Mouse (Mus musculus) left cerebral cortex, adult 18-20 months (tissue): ENCODE measurements around the gene Cyp4v3. TPM values are rescaled to one million over a fixed set of nuclear protein-coding genes. Genes with fewer than 3 reads are reported as not detected.
"Not testable (repeated sequence)": the region's sequence is repeated elsewhere in the genome, so short reads cannot be mapped to it uniquely, and the experiment has no call there.

Source experiments
- DNase-seq, 2 experiments: peaks; one replicate each; pipeline ENCODE4 v3.0.0; 2021 to 2022; ENCODE audit warnings: low spot score in 2 of 2, mixed read lengths in 1 of 2
- long read RNA-seq, 2 experiments: library from polyadenylated mRNA; stranded (forward); transcript quantifications; one replicate each; pipeline ENCODE4 v2.0.0; 2021
- total RNA-seq, 2 experiments: library from RNA; stranded (reverse); gene quantifications; 2 replicates each; pipeline ENCODE4 v1.2.3; 2021

The Cyp4v3 gene
- total RNA-seq = 1 to 10 TPM; 5.9 to 6.4 TPM
- long read RNA-seq, experiment 1, partial matches to known transcripts = 2 of 7 reads
- long read RNA-seq, experiment 1, other reads (novel, unspliced or antisense) = 2 of 7 reads
- long read RNA-seq, experiment 2, transcript Cyp4v3-201 (11 exons, 3,808 nt) = major isoform, 8 of 10 reads
- long read RNA-seq, experiment 2, partial matches to known transcripts = 2 of 10 reads
- long read RNA-seq, experiment 2, other reads (novel, unspliced or antisense) = 0 of 10 reads

DNA sequence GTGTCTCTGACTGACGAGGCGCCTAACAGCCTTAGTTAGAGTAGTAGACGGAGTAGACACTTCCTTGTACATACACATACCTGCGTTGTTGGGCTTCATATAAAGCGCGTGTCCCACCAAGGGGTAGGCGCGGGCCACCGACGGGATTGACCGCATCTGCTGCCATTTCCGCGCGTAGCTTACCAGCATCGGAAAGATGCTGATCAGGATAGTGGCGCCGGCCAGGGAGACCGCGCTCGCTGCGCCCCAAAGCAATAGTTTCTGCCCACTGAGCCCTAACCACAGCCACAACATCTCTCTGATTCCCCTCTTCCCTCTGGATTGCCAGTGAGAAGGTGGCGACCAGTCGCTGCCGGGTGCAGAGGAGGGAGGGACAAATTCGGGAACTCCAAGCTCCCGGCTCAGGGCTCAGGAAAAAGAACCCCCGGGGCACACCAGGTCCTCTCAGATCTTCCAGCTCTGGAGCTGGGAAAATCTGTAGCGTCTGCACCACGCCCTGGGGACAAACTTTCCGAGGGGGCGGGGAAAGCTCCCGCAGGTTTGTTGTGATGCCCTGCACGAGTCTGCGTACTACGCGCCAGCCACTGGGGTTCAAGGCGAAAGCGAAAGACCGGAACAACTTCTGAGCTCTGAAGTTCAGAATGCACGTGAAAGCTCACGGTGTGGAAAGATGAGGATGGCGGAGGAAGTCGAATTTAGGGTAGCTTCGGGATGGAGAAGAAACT lies at the start of gene Cyp4v3:
Gene Cyp4v3 (minus strand): TSS at position 532 of the 725 bp plus-strand sequence.
- DNase-seq = peak; percentile 40 to 50

DNA sequence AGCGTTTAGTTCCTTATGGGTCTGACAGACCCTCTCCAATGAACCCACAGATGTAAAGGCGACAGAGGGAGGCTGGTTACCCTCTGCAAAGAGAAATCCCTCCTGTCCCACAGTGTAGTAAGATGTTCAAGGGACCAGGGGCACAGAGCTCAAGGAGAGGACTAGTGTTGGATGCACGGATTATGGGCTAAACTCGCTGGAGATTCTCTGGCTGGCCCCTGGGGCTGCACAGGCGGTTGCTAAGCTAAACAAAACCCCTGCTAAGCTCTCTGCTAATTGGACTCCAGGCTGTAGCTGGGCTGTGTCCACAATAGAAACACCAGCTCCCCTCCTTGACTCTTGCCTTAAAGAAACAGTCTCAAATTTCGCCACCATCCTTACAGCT lies 48.9 kb upstream of the Cyp4v3 start, which contains the start of gene Fam149a:
Gene Fam149a (minus strand): TSS at position 329 of the 385 bp plus-strand sequence.
- DNase-seq = no peak

DNA sequence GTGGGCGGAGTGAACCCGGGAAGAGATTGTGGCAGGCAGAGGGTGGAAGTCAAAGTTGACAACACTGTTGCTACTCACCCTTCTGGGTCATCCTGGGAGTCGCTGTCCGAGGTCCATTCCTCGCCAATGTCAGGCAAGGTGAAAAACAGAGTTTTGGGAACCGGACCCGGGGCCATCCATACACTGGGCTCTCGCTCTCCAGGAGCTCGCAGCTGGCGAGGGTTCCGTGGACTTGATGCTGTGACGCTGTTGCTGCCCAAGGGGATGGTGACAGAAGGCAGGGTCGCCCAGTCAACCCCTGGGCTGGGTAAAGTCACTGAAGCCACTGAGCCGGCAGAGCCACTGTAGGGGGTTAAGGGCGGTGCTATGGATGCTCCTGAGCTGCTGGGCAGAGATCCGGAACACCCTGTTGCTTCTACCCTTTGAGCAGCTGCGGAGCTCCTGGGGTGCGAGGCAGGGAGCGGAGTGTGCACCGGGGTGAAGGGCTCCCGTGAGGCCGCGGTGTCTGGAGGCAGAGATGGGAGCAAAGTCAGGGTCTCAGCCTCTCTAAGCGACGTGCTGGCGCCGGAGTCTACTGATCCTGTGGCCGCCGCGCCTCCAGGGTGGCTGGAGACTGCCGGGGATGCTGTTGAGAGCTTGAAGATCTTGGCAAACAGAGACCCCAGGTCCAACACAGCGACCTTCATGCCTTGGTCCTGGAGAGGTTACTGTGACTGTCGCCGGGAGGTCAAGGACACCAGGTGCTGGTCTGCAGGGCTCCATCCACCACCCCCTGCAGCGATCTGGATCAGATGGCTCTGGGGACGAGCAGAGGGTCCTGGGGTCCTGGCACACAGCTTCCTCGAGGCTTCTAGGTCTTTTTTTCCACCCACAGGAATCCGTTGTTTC lies 48.3 kb upstream of the Cyp4v3 start:
- no peak for DNase-seq

DNA sequence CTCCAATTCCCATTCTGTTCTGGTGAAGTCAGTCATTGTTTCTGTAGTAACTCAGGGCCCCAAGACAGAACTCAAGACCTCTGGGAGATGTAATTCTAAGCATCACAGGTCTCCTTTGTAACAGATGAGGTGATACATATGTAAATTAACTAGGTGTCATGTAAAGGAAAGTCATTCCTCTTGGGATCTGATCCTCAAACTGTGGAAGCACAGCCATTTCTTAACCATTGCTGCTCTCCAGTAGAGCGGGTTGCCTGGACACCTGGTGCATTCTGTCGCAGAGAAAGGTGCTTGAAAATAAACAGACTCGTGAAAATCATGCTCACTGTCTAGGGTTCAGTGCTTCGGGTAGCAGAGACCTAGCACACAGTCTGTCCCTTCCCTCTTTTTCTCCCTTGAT lies 47.6 kb upstream of the Cyp4v3 start:
- DNase-seq = no peak

DNA sequence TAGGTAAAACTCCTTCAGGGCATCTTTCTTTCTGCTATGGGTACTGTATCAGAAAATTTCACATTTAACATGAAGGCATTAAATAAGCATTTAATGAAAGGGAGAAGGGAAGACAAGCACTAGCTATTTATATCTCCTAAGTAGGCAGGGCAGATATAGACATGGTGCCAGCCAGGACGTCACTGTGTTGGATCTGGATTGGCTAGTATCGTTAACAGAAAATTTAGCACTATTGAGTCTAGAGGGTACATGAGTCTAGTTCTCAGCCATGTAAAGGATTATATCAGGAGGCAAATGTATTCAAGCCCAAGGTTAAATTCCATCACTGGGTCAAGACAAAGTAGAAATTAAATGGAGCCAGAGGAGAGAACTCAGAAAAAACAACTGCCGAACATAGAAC lies 41.1 kb upstream of the Cyp4v3 start:
- DNase-seq = no peak

DNA sequence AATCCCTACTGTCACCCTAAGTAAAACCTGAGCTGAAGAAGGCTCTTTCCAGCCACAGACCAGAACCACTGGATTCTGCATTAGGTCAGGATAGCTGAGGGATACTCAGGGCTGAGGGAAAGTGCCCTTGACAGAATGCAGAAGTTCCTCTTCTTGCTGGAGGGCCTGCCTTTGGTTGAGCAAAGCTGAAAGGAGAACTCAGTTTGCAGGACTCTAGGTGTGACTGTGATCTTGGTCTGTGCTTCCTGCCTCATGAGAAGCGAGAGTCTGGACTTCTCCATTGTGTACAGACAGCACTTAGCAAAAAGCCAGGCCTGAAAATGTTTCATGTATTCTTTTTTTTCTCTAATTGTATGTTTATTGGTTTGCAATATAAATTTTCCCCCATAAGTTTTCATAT lies 34.1 kb upstream of the Cyp4v3 start:
- DNase-seq = no peak

DNA sequence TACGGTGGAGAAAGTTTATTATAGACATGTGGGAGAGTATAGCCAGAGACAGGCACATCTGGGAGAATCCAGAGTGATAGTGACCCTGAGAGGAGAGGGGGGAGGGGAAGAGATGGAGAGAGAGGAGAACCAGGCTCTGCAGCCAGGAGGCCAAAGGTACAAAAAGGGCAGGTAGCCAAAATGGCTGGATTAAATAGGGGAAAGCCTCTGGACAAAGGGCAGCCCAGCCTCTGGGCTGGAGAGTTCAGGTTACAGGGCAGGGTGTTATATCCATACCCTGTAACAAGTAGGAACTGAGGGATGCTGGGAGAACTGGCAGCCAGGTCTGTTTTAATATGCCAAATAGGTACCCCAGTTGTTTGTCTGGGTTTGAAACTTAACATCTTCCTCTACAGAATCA lies 30.2 kb upstream of the Cyp4v3 start:
- DNase-seq = no peak

DNA sequence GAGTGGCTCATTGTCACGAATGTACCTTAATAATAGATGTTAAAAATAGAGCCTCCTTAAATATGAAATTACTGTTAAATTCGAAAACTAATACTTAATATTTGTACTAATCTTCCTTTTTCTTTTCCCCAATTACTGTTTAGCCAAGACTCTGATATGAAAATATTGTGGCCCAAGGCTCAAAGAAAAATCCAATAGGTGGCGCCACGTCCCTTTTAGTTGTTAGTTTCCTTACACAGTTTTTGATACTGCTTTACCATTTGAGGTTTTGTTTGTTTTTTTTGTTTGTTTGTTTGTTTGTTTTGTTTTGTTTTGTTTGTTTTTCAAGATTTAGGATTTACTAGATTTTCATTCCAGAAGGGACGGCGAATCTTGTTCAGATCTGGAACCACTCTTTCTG lies 29.3 kb upstream of the Cyp4v3 start:
- peak; percentile 23 to 29 for DNase-seq

DNA sequence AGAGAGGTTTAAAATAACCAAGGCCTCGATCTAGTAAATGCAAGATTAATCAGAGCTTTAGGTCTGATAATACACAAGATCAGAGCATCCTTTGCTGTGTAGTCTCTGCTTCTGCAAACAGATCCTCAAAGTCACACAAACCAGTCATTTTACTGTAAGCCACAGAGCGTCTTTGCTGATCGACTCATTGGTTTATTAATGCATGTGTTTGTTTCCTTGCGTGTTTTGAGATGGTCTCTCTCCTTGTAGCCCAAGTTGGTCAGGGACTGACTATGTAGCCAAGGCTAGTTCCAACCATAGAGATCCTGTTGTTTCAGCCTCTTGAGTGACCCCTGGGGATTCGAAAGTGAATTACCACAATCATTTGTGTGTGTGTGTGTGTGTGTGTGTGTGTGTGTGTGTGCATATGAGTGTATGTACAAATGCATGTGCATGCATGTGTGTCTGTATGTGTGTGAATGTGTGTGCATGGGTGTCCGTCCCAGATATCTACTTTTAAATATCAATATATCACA lies 26.1 kb upstream of the Cyp4v3 start:
- no peak for DNase-seq

DNA sequence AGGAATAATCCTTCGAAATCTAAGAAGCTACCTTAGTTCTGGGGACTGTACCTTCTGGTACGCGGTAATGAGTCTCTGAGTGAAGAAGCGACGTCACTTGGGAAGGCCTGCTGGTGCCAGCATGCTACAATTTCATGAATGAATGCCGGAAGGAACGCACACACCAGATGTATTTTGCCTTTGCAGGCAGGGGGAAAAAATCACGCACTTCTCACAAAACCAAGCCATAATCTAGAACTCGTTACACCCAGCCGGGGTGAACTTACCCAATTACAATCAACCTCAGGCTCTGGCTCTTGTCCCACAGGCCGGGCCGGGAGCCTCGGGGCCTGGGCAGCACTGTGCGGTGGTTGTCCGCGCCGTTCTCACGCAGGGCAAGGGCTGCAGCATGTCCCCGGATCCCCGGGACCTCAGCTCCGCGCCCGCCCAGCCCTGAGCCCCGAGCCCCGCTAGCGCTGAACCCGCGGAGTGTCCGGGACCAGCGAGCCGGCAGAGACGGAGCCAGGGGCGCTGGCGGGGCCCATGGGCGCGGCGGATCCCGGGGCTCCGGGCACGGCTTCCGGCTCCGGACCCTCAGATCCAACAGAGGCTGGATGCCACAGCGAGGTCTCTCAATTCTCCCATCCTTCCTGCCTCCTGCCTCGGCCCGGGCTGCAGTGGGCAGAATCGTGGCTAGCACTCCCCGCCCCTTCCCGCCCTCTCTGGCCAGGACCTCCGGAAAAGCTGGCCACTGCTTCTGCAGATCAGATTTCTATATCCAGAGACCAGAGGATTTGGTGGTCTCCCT lies 25.3 kb upstream of the Cyp4v3 start:
- peak; percentile 21 to 54 for DNase-seq

DNA sequence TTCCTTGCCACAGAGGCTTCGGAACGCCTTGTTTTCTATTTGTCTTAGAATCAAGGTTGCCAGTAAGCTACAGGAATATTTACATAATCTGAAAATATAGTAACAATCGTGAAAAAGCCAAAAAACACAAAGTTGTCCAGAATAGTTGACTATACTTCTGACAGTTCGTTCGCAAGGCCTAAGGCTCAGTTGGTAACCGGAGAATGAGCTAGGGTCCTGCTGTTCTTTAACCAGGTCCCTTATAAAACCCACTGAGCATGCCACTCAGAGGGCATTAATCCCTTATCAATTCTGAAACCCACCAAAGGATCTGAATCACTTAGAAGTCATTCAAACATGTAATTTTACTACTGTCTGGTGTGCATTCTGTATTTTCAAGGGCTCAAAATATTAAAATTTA lies 22.8 kb upstream of the Cyp4v3 start:
- DNase-seq = no peak

DNA sequence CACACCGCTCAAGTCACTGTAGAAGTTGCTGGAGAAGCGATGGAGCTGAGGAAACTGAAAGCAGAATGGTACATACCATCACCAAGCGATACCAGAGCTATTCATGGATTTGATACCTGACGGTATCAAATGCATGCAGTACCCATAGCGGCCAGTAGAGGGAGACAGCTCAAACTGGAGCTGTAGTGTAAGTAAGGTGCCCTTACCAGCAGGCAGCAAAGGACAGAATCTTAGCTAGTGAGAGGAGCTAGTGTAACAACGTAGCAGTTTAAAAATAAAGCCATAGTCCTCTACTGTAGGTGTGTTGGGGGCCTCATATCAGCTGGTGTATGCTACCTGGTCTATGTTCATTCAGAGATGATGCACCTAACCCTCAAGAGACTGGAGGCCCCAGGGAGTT lies 12.0 kb upstream of the Cyp4v3 start:
- peak; percentile 55 to 68 for DNase-seq

DNA sequence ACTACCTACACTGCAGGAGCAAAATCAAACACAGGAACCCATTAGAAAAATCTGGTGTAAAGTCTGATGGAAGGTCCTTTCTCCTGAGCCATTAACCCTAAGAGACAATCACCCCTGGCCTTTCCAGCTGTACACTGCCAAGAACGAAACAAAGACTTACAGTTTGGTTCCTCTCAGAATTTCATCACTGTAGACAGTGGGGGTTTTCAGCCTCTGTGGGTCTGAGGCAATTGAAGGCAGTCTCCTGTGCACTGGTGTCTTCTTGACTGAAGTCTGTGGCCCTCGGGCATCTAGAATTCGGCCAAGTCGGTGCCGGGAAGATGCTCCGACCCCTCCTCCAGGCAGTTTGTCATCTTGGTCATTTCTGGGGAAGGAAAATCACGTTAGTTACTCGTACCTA lies 11.3 kb upstream of the Cyp4v3 start:
- DNase-seq = no peak

DNA sequence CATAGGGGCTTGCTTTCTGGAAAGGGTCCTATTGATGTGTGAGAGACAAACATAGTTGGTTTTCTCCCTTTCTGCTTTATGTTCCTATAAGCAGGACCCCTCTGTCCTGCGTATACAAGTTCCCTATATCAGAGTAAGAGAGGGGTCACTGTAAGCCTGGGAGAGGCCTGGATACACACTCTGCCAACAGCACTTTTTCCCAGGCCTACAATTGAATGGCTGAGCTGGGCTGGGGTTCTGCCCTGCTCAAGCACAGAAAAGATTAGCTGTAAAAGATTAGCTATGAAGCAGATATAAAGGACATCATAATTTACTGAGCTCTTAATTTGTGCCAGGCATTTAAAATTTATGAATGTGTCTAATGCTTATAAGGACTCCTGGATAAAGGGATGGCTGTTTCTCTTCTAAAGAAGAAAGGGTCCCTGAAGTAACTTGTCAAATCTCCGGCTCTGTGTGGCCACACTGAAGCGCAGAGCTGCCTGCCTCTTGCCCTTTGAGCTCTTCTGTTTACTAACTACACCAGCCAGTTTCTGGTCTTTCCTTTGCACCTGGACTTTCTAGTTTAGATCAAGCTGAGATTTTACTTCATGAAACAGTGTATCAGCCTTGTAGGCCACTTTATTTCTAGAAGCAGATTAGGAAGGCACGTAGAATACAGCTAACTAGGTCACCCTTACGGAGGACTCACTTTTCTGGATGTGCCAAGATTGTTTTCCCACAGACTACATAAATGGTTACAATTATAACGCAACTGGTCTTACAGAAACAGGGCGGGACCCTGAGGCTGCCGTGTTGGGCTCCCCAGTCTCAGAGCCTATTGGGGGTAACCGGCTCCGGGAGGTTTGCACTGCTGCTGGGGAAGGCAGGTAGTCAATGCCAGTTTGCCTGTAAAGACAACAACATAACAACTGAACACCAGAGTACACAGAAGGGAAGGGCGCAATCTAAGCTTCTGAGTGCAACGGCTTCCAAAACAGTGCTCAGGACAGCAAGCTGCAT lies 8.9 kb upstream of the Cyp4v3 start:
- DNase-seq = no peak

DNA sequence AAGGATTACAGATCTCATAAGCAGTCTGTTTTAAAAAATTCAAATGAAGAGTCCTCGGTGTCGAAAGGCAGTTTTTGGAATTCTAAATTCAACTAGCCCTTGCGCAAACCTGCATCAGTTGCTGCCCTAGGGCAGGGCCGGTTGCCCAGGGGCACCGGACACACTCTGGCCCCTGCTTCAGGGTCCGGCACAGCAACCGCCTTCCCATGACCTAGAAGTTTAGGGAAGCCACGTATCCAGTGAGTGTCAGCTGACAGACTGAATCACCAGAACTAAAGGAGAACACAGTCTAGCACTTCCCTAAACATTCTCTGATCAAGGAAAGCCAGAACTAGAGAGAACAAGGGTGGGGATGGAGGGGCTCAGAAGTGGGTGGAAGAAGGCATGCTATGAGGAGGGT lies 477 bp upstream of the Cyp4v3 start:
- DNase-seq = peak in 1 of 2 experiments; percentile 3

DNA sequence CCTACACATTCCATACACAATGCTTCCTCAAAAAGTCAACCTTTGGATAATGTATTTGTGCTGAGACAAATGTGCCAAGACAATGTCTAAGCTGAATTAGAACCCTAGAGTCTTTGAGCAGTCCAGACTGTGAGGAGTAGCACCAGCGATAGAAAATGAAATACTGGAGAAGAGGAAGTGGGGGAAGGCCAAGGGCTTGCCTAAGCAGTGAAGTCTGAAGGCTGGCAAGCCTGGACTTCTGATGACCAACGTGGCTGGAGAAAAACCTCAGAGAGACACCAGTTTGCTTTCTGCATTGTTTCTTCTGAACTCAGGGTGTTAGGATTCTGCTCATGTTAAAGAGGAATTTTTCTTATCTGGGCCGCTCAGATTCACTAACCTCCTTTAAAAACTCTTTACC lies 2.2 kb downstream of the Cyp4v3 start:
- DNase-seq = no peak

DNA sequence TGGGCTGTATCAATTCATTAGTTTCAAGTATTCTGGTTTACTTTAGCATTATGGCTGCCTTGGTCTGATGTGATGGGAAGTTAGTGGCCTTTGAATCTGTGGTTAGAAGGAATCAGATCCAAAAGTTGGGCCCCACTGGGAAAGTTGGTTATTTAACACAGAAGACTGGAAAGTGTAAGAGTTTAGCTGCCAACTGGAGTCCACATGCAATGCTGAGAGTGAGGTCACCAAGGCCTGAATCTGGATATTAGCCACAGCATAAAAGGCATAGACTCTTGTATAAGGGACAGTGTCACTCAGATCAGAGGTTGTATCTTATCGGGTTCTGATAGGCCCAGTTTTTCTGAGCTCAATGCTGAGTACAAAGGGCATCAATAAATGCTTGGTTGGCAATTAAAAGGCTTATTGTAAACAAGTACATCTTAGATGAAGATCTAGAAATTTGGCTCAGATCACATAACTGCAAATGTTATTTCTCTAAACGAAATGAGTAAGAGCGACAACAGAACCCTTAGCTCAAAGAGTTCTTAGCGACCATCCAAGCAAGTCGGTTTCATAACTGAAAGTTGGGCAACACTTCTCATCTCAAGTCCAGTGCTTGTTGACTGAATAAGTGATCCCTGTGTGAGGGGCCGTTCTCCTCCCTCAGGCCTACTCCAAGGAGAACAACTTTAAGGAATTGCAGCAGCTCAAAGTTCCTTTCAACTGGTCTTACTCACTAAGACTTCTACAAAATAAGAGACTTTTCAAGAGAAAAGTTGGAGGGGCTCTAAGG lies 3.6 kb downstream of the Cyp4v3 start:
- DNase-seq = no peak

DNA sequence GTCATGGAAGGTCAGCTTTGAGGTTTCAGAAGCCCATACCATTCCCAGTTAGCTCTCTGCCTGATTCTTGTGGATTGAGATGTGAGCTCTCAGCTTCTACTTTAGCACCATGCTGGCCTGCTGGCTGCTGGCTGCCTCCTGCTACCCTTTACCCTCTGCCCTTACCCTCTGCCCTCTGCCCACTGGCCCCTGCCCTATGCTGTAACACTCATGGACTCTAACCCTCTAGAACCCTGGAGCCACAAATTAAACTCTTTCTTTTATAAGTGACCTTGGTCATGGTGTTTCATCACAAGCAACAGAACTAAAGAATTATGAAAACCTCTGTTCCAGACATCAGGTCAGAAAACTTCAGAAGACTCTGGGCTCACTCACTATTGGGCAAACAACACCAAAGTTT lies 5.9 kb downstream of the Cyp4v3 start:
- not testable (repeated sequence) for DNase-seq

DNA sequence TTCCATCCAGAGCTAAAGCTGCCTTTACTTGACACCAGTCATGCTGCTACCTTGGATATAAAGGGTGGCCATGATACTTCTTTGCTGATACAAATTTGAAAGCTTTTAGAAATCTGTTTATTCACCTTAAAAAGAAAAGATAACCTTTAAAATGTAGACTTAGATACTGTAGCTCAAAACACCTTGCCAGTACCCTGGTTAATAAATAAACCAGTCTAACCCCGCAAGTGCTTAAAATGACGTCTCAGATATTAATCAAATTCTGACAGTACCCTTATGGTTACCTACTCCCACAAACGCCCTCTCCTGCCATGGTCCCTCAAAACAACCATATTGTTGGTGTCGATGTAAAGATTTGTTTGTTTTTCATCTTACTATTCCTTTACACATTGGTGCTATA lies 8.9 kb downstream of the Cyp4v3 start:
- no peak for DNase-seq
